Mouse (Mus musculus) adrenal gland, adult (tissue): ENCODE results near the gene Traf3.

Source experiments
- DNase-seq, 2 experiments: peaks; one replicate each; pipeline ENCODE4 v3.0.0; 2022 to 2023; ENCODE audit warnings: low spot score in 1 of 2; ENCODE audit not compliant: inconsistent age in 2 of 2

Traf3 gene

DNA sequence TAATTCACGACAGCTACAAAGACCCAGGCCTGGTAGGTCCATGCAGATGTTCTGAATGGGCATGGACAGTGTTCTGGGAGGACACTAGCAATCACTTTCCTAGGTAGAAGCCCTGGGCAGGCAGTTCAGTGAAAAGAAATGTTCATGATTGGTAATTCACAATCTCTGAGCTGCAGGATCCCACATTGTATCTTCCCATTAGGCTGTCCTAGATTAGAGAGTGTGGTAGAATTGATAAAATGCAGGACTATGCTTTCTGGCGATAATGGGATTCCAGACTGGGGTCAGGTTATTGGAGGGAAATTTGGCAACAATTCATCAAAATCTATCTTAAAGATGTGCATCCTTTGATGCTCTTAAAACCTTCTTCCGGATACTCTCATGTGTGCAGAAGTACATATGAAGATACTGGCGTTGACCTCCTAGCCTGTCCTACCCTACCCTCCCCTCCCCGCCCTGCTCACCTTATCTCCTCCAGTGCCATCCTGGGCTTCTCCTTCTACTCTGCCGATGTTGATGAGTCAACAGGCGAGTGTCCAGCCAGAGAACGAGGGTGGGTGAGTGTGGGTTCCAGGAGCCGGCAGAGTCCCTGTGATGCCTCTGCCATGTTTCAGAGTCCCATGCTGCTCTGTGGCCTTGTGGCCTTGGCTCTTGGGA lies 80.8 kb downstream of the Traf3 start:
- no peak for DNase-seq

DNA sequence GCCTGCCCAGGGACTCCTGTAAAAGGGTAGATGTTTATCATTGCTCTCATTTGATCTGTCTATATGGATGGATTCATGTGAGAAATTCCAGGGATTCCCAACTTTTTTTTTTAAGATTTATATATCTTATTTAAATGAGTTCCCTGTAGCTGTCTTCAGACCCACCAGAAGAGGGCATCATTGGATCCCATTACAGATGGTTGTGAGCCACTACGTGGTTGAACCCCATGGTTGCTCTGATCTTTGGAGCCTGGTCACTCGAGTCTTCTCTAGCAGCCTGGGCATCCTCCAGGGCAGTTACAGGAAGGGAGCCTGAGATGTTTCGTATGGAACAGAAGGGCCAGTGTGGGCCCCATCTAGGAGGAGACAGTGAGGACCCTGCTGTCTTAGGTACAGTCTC lies 82.9 kb downstream of the Traf3 start:
- no peak for DNase-seq

DNA sequence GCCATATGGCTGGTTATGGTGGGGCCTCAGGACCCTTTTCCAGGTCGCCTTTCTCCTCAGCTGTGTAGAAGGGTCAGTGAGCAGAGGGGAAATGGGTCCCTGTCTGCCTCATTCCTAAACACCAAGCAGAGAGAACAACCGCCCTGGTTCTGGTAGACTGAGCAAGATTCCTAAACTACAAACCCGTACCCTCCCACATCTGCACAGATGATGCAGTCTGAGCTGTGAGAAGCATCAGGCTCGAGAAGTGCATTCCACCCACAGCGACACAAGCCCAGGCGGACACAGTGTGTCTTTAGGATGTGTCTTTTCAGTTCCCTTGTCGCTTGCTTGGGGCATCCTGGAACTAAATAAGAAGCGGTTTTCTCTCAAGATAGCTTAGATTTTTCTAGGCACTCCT lies 83.9 kb downstream of the Traf3 start:
- no peak for DNase-seq

DNA sequence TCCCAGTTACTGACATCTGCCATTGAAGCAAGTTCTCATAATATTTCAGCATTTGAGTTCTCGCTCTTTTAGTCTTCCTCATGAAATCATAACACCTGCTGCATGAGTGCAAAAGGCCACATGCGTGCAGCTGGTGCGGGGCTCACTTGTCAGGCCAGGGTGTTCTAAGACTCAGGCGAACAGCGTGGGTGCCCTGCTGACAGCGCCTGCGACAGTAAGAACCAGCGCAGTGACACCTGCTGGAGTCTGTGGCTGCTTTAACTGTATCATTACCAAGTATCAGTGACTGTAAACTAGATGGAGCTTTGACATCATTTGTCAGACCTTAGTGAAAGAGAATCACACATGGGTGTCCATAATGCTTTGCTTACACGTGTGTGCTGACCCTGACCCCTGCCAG lies 85.1 kb downstream of the Traf3 start:
- no peak for DNase-seq

DNA sequence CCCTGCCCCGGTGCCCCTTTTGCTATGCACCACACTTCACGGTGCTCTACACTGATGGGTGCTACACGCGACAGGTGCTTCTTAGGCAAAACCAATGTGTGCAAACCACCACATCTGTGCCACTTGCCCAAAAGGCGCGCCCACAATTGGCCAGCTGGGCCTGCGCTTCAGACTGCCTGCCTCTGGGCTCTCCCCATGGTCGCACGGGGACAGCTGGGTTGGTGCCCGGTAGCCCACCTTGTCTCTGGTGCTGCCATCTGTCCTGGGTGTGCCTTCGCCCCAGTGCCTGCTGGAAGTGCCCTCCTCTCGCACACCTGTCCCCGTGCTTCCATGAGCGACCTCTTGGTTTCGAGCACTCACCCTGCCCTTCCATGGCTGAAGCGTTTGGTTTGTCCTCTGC lies 97.5 kb downstream of the Traf3 start:
- DNase-seq: no peak

DNA sequence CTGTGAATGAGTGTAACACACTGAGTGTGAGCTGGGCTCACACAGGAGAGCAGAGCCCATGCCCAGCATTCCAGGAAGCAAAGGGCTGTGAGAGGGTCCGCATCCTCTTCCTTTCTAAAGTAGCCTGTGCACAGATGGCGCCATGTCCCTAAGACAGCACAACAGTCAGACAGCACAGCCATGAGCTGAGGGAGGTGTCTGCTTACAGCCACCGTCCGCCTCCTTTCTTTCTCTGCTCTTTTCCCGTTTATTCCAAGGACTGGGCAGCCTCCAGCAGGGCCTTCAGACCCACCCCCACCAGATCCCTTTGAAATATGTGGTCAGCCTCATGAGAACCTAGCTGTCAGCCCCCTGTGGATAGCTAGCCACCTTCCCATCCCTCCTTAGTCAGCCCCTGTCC lies 99.0 kb downstream of the Traf3 start:
- DNase-seq: no peak

DNA sequence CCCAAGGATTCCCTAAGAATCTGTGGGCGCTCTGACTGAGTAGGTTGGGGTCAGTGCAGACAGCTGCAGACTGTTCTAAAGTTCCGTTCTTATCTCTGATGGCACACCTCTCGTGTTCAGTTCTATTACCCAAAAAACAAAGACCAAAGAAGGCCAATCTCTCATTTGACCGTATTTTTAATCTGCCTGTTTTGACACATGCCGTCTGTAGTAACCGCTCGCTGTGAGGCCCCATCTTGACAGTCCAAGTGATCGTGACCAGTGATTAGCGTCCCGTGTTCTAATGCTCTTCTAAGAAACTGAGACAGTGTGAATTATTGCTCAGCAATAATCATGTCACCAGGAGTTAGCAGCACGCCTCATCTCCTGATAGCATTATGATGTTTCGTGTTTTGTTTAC lies 100.4 kb downstream of the Traf3 start:
- no peak for DNase-seq

DNA sequence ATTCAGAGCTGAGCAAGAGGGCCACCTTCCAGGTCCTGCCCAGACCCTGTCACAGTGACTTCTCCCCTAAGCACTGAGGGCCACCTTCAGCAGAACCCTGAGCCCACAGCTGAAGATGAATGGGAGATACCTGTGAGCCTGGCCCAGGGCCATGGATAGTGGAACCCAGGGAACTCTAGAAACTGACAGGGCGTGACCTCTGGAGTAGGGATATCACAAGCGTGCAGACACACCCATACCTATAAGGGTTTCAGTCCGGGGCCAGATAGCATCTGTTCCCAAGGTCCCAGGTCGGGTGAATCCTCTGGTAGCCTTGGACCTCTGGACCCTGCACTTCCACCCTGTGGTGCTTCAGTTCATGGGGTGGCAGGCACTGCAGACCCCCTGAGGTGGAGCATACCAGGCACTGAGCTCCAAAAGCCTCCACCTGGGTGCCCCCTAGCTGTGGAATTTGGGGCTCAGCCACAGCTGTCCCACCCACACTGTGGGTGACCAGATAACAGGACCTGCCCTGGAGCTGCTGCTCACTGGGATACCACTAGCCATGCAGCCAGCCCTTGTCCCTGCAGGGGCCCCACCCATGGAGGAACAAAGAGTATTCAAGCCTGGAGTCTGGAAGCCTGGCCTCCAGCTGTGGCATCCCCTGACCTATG lies 101.6 kb downstream of the Traf3 start:
- DNase-seq: no peak

DNA sequence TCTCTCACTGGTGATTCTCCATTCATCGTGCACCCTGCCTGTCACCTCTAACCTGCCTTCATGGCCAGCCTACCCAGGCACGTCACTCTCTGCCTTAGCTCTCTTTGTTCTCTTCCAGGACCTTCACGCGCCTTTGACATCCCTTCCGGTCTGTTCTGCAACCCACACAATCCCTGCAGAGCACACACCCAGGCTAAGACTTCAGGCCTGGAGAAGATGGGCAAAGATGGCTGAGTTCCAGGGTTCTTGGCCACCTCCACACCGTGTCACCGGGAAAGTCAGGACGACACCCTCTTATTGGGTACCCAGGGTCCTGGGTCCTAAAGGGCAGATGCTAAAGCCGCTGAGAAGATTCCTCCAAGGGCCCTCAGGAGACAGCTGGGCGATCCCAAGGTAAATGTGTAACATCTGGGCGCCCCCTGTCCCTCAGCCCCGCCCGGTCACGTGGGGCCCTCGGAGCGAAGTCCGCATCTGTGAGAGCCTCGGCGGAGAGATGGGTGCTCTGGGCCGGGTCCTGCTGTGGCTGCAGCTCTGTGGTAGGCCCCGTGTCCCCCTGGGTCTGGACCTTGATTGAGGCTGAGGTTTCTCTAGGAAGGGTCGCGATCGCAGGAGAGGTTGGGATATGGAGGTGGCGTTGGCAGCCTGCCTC lies 104.6 kb downstream of the Traf3 start, which contains the start of gene Amn:
TSS of gene Amn (plus strand) at position 467 of the 649 bp plus-strand sequence.
- no peak for DNase-seq

DNA sequence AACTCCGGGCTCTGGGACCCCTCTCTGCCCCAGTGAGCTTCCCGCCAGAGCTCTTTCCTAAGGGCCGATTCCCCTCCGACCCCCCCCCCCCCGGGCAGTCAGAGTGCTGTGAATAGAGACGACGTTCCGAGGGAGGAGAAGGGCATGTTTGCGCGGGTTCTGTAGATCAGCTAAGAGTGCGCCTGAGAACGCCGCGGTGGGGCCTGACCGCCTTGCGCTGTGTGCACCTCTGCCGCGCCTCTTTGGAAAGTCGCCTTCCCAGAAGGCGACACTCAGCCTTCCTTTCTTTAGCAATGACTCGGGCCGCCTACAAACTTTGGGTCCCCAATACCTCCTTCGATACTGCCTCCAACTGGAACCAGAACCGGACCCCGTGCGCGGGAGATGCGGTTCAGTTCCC lies 105.2 kb downstream of the Traf3 start:
- no peak for DNase-seq

DNA sequence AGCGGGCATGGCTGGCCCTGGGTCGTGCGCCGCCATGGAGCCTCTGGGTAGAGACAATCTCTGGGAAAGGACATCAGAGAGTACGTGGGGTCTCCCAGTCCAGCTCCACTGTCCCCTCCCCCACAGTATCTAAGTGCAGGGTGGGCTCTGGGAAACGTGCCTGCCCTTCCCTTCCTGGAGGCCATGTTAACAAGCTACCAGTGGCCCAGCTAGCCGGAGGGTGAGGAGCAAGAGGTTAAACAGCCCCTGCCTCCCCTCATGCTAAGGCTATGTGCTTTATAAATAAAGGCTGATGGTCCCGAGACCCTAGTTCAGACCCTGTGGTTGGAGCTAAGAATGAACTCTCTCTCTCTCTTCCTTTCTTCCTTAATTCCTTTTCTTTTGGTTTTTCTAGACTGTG lies 105.8 kb downstream of the Traf3 start:
- no peak for DNase-seq

DNA sequence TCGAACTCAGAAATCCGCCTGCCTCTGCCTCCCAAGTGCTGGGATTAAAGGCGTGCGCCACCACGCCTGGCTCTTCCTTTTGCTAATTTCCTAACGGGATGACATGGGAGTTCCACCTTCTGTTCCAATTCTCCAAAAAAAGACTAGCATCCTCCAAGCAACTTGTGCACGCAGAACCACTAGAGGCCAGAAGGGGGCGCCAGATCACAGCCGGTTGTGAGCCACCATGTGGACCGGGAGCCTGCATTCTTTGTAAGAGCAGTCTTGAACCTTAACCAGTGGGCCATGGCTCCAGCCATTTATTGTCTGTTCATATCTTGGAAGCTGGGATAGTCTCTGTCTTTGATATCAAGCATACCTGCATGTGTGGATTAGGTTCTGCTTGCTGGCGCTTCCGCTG lies 106.2 kb downstream of the Traf3 start:
- peak; percentile 74 to 93 for DNase-seq

DNA sequence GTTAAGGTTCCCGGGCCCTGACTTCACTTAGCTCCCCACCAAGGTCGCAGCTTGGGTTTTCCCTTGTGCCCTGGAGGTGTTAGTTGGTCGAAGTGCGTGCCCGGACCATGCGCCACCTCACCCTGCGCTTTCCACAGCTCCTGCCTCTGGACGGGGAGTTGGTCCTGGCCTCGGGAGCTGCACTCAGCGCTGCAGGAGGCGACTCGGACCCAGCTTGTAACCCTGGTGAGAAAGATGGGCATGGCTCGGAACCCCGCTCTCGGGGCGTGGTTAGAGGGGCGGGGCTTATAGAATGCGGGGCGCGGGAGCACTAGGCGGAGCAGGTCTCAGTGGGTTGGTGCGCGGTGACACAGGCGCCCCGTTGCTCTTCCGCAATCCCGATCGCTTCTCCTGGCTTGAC lies 107.8 kb downstream of the Traf3 start:
- peak; percentile 20 to 49 for DNase-seq

DNA sequence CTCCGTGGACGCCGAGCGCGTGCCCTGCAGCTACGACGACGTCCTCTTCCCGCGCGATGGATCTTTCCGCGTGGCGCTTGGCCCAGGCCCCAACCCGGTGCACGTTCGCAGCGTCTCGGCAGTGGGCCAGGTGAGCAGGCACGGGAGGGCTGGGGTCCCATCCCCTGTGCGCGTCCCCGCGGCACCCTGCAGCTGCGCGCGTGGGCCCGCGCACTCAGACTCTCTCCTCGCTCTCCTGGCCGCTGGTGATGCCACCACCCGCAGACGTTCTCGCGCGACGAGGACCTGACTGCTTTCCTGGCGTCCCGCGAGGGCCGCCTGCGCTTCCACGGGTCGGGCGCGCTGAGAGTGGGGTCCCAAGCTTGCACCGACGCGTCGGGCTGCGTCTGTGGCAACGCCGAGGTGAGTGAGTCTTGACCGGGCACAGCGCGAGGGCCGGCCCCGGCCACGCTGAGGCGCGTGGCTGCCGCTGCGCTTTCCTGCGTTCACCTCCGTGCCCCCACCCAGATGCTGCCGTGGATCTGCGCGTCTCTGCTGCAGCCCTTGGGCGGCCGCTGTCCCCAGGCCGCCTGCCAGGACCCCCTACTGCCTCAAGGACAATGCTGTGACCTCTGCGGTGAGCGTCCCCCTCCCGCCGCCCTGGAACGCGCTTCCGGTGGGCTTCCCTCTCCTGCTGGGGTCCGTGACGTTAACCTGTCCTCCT lies 108.4 kb downstream of the Traf3 start:
- DNase-seq: no peak

DNA sequence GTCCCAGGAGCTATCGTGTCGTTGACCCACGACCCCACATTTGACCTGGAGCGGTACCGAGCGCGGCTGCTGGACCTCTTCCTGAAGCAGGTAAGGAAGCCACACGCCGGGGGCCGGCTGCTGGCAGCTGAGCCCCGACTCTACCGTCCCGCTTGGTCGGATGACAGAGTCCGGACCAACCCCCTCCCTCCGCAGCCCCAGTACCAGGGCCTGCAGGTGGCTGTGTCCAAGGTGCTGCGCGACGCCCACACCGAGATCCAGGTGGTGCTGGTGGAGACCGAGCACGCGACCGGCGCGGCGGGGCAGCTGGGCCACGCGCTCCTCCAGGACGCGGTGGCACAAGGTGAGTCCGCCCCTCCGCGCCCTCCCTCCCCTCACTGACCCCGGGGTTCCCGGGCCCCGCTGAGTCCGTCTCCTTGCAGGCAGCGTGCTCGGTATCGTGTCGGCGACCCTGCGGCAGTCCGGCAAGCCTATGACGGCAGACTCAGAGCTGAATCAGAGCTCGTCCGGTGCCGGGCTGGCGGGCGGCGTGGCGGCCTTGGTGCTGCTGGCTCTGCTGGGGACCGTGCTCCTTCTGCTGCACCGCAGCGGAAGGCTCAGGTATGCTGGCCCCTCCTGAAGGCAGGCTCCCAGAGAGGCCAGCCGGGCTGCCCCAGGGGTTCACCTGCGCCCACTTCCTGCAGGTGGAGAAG lies 109.1 kb downstream of the Traf3 start:
- peak; percentile 67 to 85 for DNase-seq

DNA sequence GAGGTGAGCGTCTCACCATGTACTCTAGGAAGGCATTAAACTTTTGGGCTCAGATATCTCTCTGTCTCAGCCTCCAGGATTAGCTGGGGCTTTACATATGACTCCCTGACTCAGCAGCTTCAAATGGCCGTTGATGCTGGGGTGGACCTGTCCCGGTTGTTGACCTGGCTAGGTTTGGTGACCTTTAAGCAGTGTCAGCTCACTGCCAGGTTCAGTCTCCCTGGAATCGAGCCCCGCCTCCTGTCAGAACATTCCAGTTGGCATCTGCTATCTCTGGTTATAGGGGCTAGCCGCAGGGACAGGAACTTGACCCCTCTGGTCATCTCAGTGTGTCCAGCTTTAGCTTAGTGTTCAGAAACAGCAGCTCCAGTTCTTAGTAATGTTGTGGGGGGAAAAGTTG lies 110.2 kb downstream of the Traf3 start:
- DNase-seq: no peak

DNA sequence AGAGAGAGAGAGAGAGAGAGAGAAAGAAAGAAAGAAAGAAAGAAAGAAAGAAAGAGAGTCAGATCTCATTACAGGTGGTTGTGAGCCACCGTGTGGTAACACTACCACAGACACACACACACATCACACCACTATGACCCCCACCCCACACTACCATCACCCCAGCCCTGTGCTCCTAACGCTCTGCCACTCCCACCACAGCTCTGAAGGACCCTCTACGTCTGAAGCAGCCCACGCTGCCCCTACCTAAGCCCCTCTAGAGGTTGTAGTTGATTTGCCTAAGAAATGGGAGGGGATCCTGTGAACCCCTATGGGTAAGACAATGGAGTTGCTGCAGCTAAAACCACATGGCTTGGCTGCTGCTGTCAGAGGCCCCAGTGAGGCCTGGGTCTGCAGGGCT lies 117.4 kb downstream of the Traf3 start:
- no peak for DNase-seq

DNA sequence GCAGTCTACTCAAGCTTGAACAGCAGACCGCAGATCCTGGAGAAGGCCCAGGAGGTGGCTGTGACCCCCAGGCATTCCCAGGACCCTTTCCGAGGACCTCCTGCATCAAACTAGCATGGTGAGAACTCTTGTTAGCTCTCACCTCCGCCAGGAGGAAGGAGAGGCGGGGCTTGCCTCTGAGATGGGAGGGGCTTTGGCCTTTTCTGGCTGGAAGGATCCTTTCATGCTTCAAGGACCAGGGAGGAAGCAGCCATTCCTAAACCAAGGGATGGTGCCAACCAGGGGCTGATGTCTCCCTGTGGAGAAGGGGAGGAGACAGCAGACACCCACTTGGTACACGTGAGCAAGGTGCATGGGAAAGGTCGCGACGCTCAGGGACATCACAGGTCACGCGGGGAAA lies 118.4 kb downstream of the Traf3 start:
- no peak for DNase-seq

DNA sequence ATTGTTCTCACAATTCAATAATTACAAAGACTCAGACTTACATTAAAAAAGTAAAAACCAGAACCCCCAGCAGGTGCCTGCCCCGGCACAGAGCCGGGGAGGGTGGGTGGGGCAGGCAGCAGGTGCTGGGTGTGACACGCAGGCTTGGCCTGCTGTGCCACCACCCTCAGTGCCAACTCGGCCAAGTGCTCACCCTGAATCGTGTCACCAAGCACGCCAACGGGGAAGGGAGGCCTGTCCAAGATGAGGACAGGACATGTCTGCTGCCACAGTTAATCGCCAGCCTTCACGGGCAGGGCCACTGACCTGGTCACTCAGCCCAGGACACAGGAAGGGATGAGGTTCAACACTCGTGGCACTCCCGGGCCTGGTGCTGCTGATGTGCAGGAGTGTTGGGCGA lies 126.9 kb downstream of the Traf3 start:
- no peak for DNase-seq

DNA sequence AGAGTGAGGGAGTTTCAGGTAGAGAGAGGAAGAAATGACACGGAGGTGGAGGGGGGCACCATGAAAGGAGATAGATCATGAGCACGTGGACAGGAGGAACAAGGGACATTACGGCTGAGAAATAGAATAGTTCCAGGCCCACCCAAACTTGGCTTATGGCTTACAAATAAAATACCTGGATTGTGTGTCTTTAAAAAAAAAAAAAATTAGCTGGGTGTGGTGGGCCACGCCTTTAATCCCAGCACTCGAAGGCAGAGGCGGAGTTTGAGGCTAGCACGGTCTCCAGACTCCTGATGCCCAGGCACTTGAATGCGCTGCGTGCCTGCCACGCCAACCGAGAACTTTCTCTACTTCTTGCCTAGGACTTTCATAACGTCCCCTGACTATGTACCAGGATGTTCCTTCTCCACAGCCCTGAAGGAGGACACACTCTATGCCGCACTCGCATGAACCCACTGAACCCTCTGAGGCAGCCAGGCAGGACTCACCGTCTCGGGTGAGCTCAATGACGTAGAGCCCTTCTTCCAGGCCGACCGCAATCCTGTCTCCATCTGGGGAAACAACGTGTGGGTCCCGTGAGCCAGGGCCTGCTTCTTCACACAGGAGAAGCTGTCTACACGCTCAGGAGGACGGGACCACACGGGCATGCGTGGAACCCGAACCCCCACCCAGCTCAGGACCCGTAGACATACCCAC lies 135.3 kb downstream of the Traf3 start:
- DNase-seq: no peak

DNA sequence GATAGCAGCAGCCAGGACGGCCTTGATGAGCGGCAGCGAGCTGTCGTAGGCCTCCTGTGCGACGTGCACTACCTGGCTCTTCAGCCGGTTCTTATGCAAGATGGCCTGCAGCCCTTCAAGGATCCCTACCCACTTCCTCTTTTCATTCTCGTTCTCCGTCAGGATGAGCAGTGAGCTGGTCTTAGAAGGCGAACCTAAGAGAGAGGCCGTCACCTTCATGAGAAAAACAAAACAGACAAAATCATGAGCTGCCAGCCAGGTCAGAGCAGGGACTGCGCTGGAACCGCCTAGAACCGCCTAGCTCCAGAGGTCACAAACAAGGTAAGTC lies 135.8 kb downstream of the Traf3 start:
- DNase-seq: no peak
